Mouse (Mus musculus) kidney, postnatal 0 days (tissue): ENCODE measurements at regions not wholly inside any gene's neighbourhood (a gene's known extent, or its start where the extent isn't known, plus 50 kb on each side); places are given as distances from the start of the nearest gene placed in this dataset.

Experiments used
- ATAC-seq: fragments of 200-750 bp; cut with Nextera tagmentation; replicated peaks from 2 replicates; pipeline ENCODE4 v1.8.0; 2017; ENCODE audit warnings: low read depth, moderate number of reproducible peaks, moderate TSS enrichment, moderate library complexity; ENCODE audit not compliant: low FRiP score
- DNase-seq: peaks from one replicate; pipeline ENCODE4 v3.0.0-alpha.2; 2016; ENCODE audit warnings: low spot score
- H3K27ac ChIP-seq: fragments of 300-500 bp; sonication (generic); 2 replicates; pipeline ENCODE4 v1.5.1; 2014; ENCODE audit warnings: mild to moderate bottlenecking
- H3K27me3 ChIP-seq: fragments of 300-500 bp; sonication (generic); 2 replicates; pipeline ENCODE4 v1.6.1; 2014; ENCODE audit warnings: low read length, mixed read lengths; ENCODE audit not compliant: insufficient read depth
- H3K36me3 ChIP-seq: fragments of 300-500 bp; sonication (generic); 2 replicates; pipeline ENCODE4 v1.6.1; 2014; ENCODE audit warnings: low read length, mixed read lengths; ENCODE audit not compliant: insufficient read depth
- H3K4me1 ChIP-seq: fragments of 300-500 bp; sonication (generic); replicated peaks from 2 replicates; pipeline ENCODE4 v1.6.1; 2014; ENCODE audit warnings: antibody characterized with exemption, low read length, mixed read lengths; ENCODE audit not compliant: insufficient read depth
- H3K4me2 ChIP-seq: fragments of 300-500 bp; sonication (generic); 2 replicates; pipeline ENCODE4 v1.6.1; 2014; ENCODE audit warnings: mild to moderate bottlenecking, low read length, moderate library complexity, mixed read lengths
- H3K4me3 ChIP-seq: fragments of 300-500 bp; sonication (generic); replicated peaks from 2 replicates; pipeline ENCODE4 v1.5.1; 2014; ENCODE audit warnings: low read depth, low read length
- H3K9ac ChIP-seq: fragments of 300-500 bp; sonication (generic); 2 replicates; pipeline ENCODE4 v1.6.1; 2014; ENCODE audit warnings: low read depth, low read length
- H3K9me3 ChIP-seq: fragments of 300-500 bp; sonication (generic); replicated peaks from 2 replicates; pipeline ENCODE4 v1.6.1; 2016; ENCODE audit warnings: low read length, inconsistent platforms, mixed read lengths
- CTCF ChIP-seq: IDR thresholded peaks from 2 replicates; pipeline ENCODE4 v1.5.1; 2016; ENCODE audit warnings: antibody characterized with exemption, low read depth, mild to moderate bottlenecking, moderate library complexity
- WGBS: fragments of 180-500 bp; shearing (Covaris S2); extraction: QIAGEN DNeasy Blood & Tissue Kit; methylation state at CpG from one replicate; pipeline ENCODE4 v1.1.7; 2014; 5-methylcytosine and 5-hydroxymethylcytosine counted together

- no peaks in the 10 kb centered on the region for H3K4me1 ChIP-seq
- H3K9ac ChIP-seq: no peak overlapping the region
- H3K27me3 ChIP-seq: no peaks in the 10 kb centered on the region
- H3K27ac ChIP-seq: no peak overlapping the region
- no peaks in the 10 kb centered on the region for H3K36me3 ChIP-seq
- H3K9me3 ChIP-seq: no peaks in the 10 kb centered on the region
- no peak for TF ChIP-seq CTCF
- H3K4me2 ChIP-seq: no peak overlapping the region
- WGBS: 85% methylated on average over 2 of the region's 2 CpGs
- H3K4me3 ChIP-seq: no peak overlapping the region
- DNase-seq (no peak), ATAC-seq (no peak)
These were observed 223.6 kb downstream of the Xxylt1 start for GRCm38 (mm10) chr16:30857656-30858055.

GRCm38 (mm10) chr16:30869136-30869909 is 211.9 kb downstream of the Xxylt1 start:
- H3K9ac ChIP-seq: no peak overlapping the region
- no peaks in the 10 kb centered on the region for H3K27me3 ChIP-seq
- H3K9me3 ChIP-seq: no peaks in the 10 kb centered on the region
- no peak for TF ChIP-seq CTCF
- H3K4me2 ChIP-seq: 0 out of 2 replicates have a peak overlapping the region, but pooled peaks have one; percentile 28
- 89% methylated on average over 7 of the region's 7 CpGs for WGBS
- DNase-seq (no peak), ATAC-seq (no peak)
- H3K36me3 ChIP-seq: no peaks in the 10 kb centered on the region
- no peak overlapping the region for H3K4me3 ChIP-seq
- peak overlapping the region; percentile 60; the same call in 1 of the 2 replicates for H3K27ac ChIP-seq
- peaks cover 22% of the 10 kb centered on the region for H3K4me1 ChIP-seq

- 0 out of 2 replicates have a peak, but pooled peaks have one; percentile 27 for ATAC-seq
These were observed 211.1 kb downstream of the Xxylt1 start for GRCm38 (mm10) chr16:30870110-30870509.

GRCm38 (mm10) chr16:30870676-30871075 is 210.6 kb downstream of the Xxylt1 start:
- no peak for DNase-seq
- H3K4me3 ChIP-seq: no peak overlapping the region
- H3K4me2 ChIP-seq: no peak overlapping the region
- no peaks in the 10 kb centered on the region for H3K27me3 ChIP-seq
- H3K27ac ChIP-seq: peak overlapping the region; percentile 60; the same call in 1 of the 2 replicates
- 4% methylated on average over 2 of the region's 2 CpGs for WGBS
- no peaks in the 10 kb centered on the region for H3K9me3 ChIP-seq
- no peak for ATAC-seq
- no peak for TF ChIP-seq CTCF
- H3K4me1 ChIP-seq: peaks cover 22% of the 10 kb centered on the region
- H3K9ac ChIP-seq: no peak overlapping the region
- H3K36me3 ChIP-seq: no peaks in the 10 kb centered on the region

More at GRCm38 (mm10) chr16:30870110-30870509, 211.1 kb downstream of the Xxylt1 start:
- Histone ChIP-seq H3K4me1 (peaks cover 22% of the 10 kb centered on the region), H3K4me2 (peak overlapping the region; percentile 28), H3K9me3 (no peaks in the 10 kb centered on the region), H3K27ac (peak overlapping the region; percentile 60), H3K27me3 (no peaks in the 10 kb centered on the region), H3K36me3 (no peaks in the 10 kb centered on the region), H3K9ac (no peak overlapping the region), H3K4me3 (no peak overlapping the region)
- DNase-seq: peak; percentile 90
- 19% methylated on average over 14 of the region's 14 CpGs for WGBS
- TF ChIP-seq CTCF: peak; percentile 80

GRCm38 (mm10) chr16:30872147-30872546 is 209.1 kb downstream of the Xxylt1 start:
- DNase-seq: peak; percentile 26

GRCm38 (mm10) chr16:30873493-30874211 is 207.6 kb downstream of the Xxylt1 start:
- Histone ChIP-seq H3K27me3 (no peaks in the 10 kb centered on the region), H3K4me3 (no peak overlapping the region), H3K27ac (no peak overlapping the region), H3K4me1 (peaks cover 22% of the 10 kb centered on the region), H3K36me3 (no peaks in the 10 kb centered on the region), H3K9ac (no peak overlapping the region), H3K4me2 (peak overlapping the region; percentile 30), H3K9me3 (no peaks in the 10 kb centered on the region)
- DNase-seq: peak; percentile 42
- no peak for ATAC-seq
- no peak for TF ChIP-seq CTCF
- WGBS: 32% methylated on average over 26 of the region's 26 CpGs

More at GRCm38 (mm10) chr16:30872147-30872546, 209.1 kb downstream of the Xxylt1 start:
- 77% methylated on average over 5 of the region's 5 CpGs for WGBS
- no peak overlapping the region for H3K4me3 ChIP-seq
- H3K4me2 ChIP-seq: no peak overlapping the region
- no peak overlapping the region for H3K9ac ChIP-seq
- ATAC-seq: no peak
- H3K4me1 ChIP-seq: peaks cover 22% of the 10 kb centered on the region
- H3K9me3 ChIP-seq: no peaks in the 10 kb centered on the region
- H3K27me3 ChIP-seq: no peaks in the 10 kb centered on the region
- no peaks in the 10 kb centered on the region for H3K36me3 ChIP-seq
- H3K27ac ChIP-seq: no peak overlapping the region
- no peak for TF ChIP-seq CTCF
